Mouse (Mus musculus) lung, adult 2 months (tissue): Measurements from ENCODE around the gene Kdm5b. TPM values are rescaled to one million over a fixed set of nuclear protein-coding genes. Genes with fewer than 3 reads are reported as not detected.

Experiments
- DNase-seq: peaks from one replicate; pipeline ENCODE4 v3.0.0; 2022
- H3K4me1 ChIP-seq: fragments of 200-500 bp; 2 replicates; pipeline ENCODE4 v1.6.1; 2011; ENCODE audit warnings: low read length; ENCODE audit not compliant: control insufficient read depth, insufficient read depth
- H3K4me3 ChIP-seq: fragments of 200-500 bp; replicated peaks from 2 replicates; pipeline ENCODE3; 2011; ENCODE audit warnings: low read depth, mild to moderate bottlenecking, control low read depth, low read length; ENCODE audit errors: extremely low read depth
- CTCF ChIP-seq: fragments of 200-500 bp; IDR thresholded peaks from 2 replicates; pipeline ENCODE4 v1.5.1; 2011; ENCODE audit warnings: mild to moderate bottlenecking, low read length, control low read depth; ENCODE audit not compliant: insufficient read depth
- POLR2A ChIP-seq: fragments of 200-500 bp; IDR thresholded peaks from 2 replicates; pipeline ENCODE4 v1.6.1; 2011; ENCODE audit warnings: low read depth, mild to moderate bottlenecking, control low read depth, low read length, borderline replicate concordance; ENCODE audit errors: extremely low read depth
- WGBS: fragments of 180-500 bp; shearing (Covaris S2); methylation state at CpG from one replicate; pipeline ENCODE4 v1.1.7; 2018; 5-methylcytosine and 5-hydroxymethylcytosine counted together
- polyA plus RNA-seq: library from polyadenylated mRNA; depleted of rRNA; stranded (reverse); fragments of >200 nt; gene quantifications from 2 replicates; pipeline ENCODE4 v1.2.3, GENCODE M21; 2012

The Kdm5b gene
- polyA plus RNA-seq, 1 experiment, result 10.1 TPM

GRCm38 (mm10) chr1:134609172-134609571, 49.2 kb downstream of the Kdm5b start:
- Histone ChIP-seq H3K4me1 (no peaks in the 10 kb centered on the region), H3K4me3 (no peak overlapping the region)
- WGBS, result 84% methylated on average over 4 of the region's 4 CpGs
- TF ChIP-seq POLR2A (no peak), CTCF (no peak)
- DNase-seq, result no peak

- Histone ChIP-seq H3K4me1 (no peaks in the 10 kb centered on the region), H3K4me3 (no peak overlapping the region)
- DNase-seq, result no peak
- WGBS, result 92% methylated on average over 5 of the region's 5 CpGs
- TF ChIP-seq CTCF (no peak), POLR2A (no peak)
Measured at GRCm38 (mm10) chr1:134614554-134614953, 54.6 kb downstream of the Kdm5b start.

- no peak for DNase-seq
- no peaks in the 10 kb centered on the region for H3K4me1 ChIP-seq
- WGBS, result 90% methylated on average over 2 of the region's 2 CpGs
- no peak overlapping the region for H3K4me3 ChIP-seq
- TF ChIP-seq CTCF (no peak), POLR2A (no peak)
Measured at GRCm38 (mm10) chr1:134614988-134615387, 55.0 kb downstream of the Kdm5b start.

GRCm38 (mm10) chr1:134617656-134618055, 57.7 kb downstream of the Kdm5b start:
- DNase-seq, result no peak
- Histone ChIP-seq H3K4me3 (no peak overlapping the region), H3K4me1 (no peaks in the 10 kb centered on the region)
- TF ChIP-seq CTCF, result no peak
- no peak for TF ChIP-seq POLR2A
- whole genome bisulfite sequencing, result 78% methylated on average over 9 of the region's 9 CpGs

GRCm38 (mm10) chr1:134625325-134625724, 65.4 kb downstream of the Kdm5b start:
- DNase-seq, result no peak
- WGBS, result 90% methylated on average over 4 of the region's 4 CpGs
- Histone ChIP-seq H3K4me1 (no peaks in the 10 kb centered on the region), H3K4me3 (no peak overlapping the region)
- TF ChIP-seq POLR2A (no peak), CTCF (no peak)

GRCm38 (mm10) chr1:134629455-134629854, 69.5 kb downstream of the Kdm5b start:
- WGBS, result 93% methylated on average over 10 of the region's 10 CpGs
- TF ChIP-seq POLR2A, result no peak
- no peak for TF ChIP-seq CTCF
- Histone ChIP-seq H3K4me1 (no peaks in the 10 kb centered on the region), H3K4me3 (no peak overlapping the region)
- DNase-seq, result no peak

GRCm38 (mm10) chr1:134634296-134634695, 74.3 kb downstream of the Kdm5b start:
- 66% methylated on average over 7 of the region's 7 CpGs for WGBS

GRCm38 (mm10) chr1:134636245-134636644, 76.3 kb downstream of the Kdm5b start:
- no peak for DNase-seq
- Histone ChIP-seq H3K4me1 (no peaks in the 10 kb centered on the region), H3K4me3 (no peak overlapping the region)
- no peak for TF ChIP-seq POLR2A
- TF ChIP-seq CTCF, result no peak
- 73% methylated on average over 3 of the region's 3 CpGs for WGBS

More at GRCm38 (mm10) chr1:134634296-134634695, 74.3 kb downstream of the Kdm5b start:
- no peak overlapping the region for H3K4me3 ChIP-seq
- DNase-seq, result no peak
- TF ChIP-seq CTCF, result no peak
- no peak for TF ChIP-seq POLR2A
- H3K4me1 ChIP-seq, result no peaks in the 10 kb centered on the region

GRCm38 (mm10) chr1:134636684-134637083, 76.7 kb downstream of the Kdm5b start:
- TF ChIP-seq CTCF (0 out of 2 replicates have a peak, but pooled peaks have one; percentile 19), POLR2A (no peak)
- DNase-seq, result no peak
- WGBS, result 4% methylated on average over 3 of the region's 3 CpGs
- H3K4me1 ChIP-seq, result no peaks in the 10 kb centered on the region
- H3K4me3 ChIP-seq, result no peak overlapping the region

GRCm38 (mm10) chr1:134638041-134638440, 78.1 kb downstream of the Kdm5b start:
- no peak for DNase-seq
- 23% methylated on average over 3 of the region's 3 CpGs for WGBS
- TF ChIP-seq POLR2A (no peak), CTCF (no peak)

GRCm38 (mm10) chr1:134638522-134638921, 78.6 kb downstream of the Kdm5b start:
- TF ChIP-seq POLR2A, result no peak
- peak; percentile 40; the same call in 1 of the 2 replicates for TF ChIP-seq CTCF
- WGBS, result 21% methylated on average over 7 of the region's 7 CpGs
- H3K4me3 ChIP-seq, result no peak overlapping the region
- DNase-seq, result peak; percentile 33
- no peaks in the 10 kb centered on the region for H3K4me1 ChIP-seq

More at GRCm38 (mm10) chr1:134638041-134638440, 78.1 kb downstream of the Kdm5b start:
- H3K4me3 ChIP-seq, result no peak overlapping the region
- H3K4me1 ChIP-seq, result no peaks in the 10 kb centered on the region
